Mouse (Mus musculus) central nervous system, embryonic 11.5 days (tissue): ENCODE results near the gene Spcs1. TPM values are rescaled to one million over a fixed set of nuclear protein-coding genes. Genes with fewer than 3 reads are reported as not detected.

Experiments used
- polyA plus RNA-seq: library from polyadenylated mRNA; depleted of rRNA; stranded (reverse); fragments of >200 nt; gene quantifications from 2 replicates; pipeline ENCODE4 v1.2.3, GENCODE M21; 2012; rRNA removed

Spcs1 gene
- 128 and 218 TPM in 2 replicates for polyA plus RNA-seq

GRCm38 (mm10) chr14:31001307-31002205 lies at the start of gene Spcs1, which contains the start of gene Glt8d1:
Gene Spcs1 (minus strand): TSS chr14:31001672.
Gene Glt8d1 (plus strand): TSS chr14:31001400.

GRCm38 (mm10) chr14:31018860-31019291 lies 17.4 kb upstream of the Spcs1 start, which contains the start of the genes Pbrm1 and Gnl3:
Gene Pbrm1 (plus strand): TSS chr14:31019138.
Gene Gnl3 (minus strand): TSS chr14:31019152.

GRCm38 (mm10) chr14:30951154-30951825 lies 50.2 kb downstream of the Spcs1 start, which contains the start of gene Nek4:
Gene Nek4 (plus strand): TSS chr14:30951377.

Other genes with a start within 250 kb of the Spcs1 start
- 25.2 and 29.3 TPM in 2 replicates for gene Tmem110, start 176.1 kb downstream of the Spcs1 start, polyA plus RNA-seq
- gene Mustn1, start 122.5 kb downstream of the Spcs1 start, polyA plus RNA-seq, result 0.44 and 2.8 TPM in 2 replicates
- gene Itih4, start 115.2 kb downstream of the Spcs1 start, polyA plus RNA-seq, result 0.23 and 0.27 TPM in 2 replicates
- 1.9 and 3.6 TPM in 2 replicates for gene Itih3, start 77.9 kb downstream of the Spcs1 start, polyA plus RNA-seq
- 0.62 and 1.5 TPM in 2 replicates for gene Itih1, start 58.4 kb downstream of the Spcs1 start, polyA plus RNA-seq
- 14.9 and 15.4 TPM in 2 replicates for gene Nek4, start 50.3 kb downstream of the Spcs1 start, polyA plus RNA-seq
- gene Glt8d1, start 272 bp downstream of the Spcs1 start, polyA plus RNA-seq, result 58.9 and 97.6 TPM in 2 replicates
- gene Pbrm1, start 17.5 kb upstream of the Spcs1 start, polyA plus RNA-seq, result 44.9 and 53.0 TPM in 2 replicates
- gene Gnl3, start 17.5 kb upstream of the Spcs1 start, polyA plus RNA-seq, result 134 and 186 TPM in 2 replicates
- gene Smim4, start 127.3 kb upstream of the Spcs1 start, polyA plus RNA-seq, result 26.7 and 44.6 TPM in 2 replicates
- 300 and 453 TPM in 2 replicates for gene Nt5dc2, start 129.4 kb upstream of the Spcs1 start, polyA plus RNA-seq
- gene Stab1, start 167.0 kb upstream of the Spcs1 start, polyA plus RNA-seq, result 30.1 and 34.2 TPM in 2 replicates
- gene Tnnc1, start 206.6 kb upstream of the Spcs1 start, polyA plus RNA-seq, result 123 and 136 TPM in 2 replicates
- 453 and 485 TPM in 2 replicates for gene Nisch, start 215.3 kb upstream of the Spcs1 start, polyA plus RNA-seq
- 2.8 TPM in 2 replicates for gene Sema3g, start 216.2 kb upstream of the Spcs1 start, polyA plus RNA-seq
- gene Phf7, start 249.6 kb upstream of the Spcs1 start, polyA plus RNA-seq, result 6.4 and 9.1 TPM in 2 replicates
- 111 and 112 TPM in 2 replicates for gene Bap1, start 249.8 kb upstream of the Spcs1 start, polyA plus RNA-seq